Mouse (Mus musculus) cerebellum, postnatal 14 days (tissue): ENCODE data around the gene Eif4a2.

Experiments
- DNase-seq, 2 experiments: peaks; one replicate each; pipeline ENCODE4 v3.0.0; 2021; ENCODE audit warnings: mixed read lengths in 2 of 2

Eif4a2 gene

DNA sequence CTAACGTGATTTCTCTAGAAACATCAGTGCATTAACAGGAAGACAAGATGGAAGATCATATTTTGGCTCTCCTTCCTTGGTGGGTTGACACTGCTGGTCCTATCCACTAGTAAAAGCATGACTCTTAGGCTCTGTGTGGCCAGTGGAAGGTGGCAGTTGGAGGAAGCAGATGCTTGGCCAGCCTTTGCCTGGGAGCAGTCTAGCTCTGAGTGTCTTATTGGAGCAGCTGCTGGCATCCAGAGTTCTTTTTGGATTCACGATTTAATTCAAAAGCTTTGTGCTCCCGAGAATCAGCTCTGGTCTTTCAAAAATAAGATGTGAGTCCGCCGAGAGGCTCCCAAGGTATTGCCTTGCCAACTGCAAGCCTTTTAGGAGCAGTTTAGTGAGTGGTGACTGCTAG, 38.0 kb downstream of the Eif4a2 start:
- DNase-seq: no peak

DNA sequence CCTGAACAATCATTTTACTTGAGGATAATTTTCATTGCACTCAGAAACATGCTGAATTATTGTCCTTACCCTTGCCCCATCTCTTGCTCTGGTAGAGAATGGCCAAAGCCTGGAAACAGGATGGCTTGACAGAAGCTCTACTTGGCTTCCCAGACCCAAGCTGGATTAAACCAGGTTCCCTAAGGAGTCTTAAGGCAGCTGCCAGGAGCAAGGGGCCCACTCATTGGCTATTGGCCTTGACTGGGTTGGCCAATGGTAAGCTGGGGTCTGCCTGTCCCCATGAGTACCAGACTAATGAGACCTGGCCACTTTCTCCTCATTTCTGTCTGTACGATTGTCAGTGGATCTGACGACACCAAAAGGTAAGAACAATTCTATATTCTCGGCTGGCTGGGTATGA, 39.0 kb downstream of the Eif4a2 start, which contains the start of gene Adipoq:
Gene Adipoq, plus strand, starts transcription at position 257 of the 400 bp plus-strand sequence.
- peak; percentile 21 to 33 for DNase-seq

DNA sequence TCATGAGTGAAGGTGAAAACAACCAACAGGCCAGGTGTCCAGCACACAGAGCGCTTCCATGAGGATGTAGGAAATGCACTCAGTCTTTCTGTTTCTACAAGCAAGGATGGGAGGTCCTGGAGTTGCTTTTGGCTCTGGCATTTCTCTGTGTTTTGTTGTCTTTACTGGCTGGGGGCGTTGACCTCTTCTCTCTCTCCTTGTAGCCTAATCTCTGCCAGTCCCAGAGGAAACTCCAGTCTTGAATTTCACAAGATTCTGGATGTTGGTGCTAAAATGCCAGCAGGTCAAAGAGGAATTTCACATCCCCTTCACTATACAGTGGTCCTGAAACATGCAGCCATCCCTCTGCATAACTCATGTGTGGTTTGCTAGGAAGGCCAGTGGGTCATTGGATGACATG, 41.7 kb downstream of the Eif4a2 start:
- DNase-seq: no peak

DNA sequence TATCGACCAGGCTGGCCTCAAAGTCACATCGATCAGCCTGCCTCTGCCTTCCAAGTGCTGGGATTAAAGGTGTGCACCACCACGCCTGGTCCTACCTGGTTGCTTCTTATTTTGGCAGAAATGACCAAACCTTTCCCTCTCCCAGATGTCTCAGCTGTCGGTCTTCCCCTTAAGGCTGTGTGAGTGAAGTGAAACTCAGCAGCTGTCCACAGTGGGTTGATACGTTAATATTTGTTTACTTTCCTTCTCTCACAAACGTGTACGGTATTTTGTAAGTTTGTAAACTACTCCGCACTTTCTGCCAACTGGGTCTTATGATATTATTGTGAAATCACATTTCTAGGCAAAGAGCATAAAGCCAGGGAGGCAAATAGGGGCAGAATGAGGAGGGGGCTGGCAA, 42.2 kb downstream of the Eif4a2 start:
- no peak for DNase-seq

DNA sequence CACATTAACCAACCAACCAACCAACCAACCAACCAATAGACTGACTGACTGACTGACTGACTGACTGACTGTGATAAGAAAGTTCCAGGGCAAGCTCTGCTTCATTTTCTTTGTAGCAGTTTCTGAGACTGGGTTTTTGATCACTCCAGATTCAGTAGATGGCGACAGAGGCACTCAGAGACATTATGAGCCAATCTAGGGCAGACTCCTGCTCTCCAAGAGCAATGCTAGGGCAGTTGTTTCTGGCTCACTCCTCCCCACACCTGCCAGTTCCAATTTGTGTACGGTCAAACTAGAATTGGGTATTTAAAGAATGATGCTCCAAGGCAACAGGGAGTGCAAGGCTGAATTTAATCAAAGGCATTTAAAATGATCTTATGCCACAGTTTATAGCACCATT, 44.2 kb downstream of the Eif4a2 start:
- peak; percentile 26 to 32 for DNase-seq

DNA sequence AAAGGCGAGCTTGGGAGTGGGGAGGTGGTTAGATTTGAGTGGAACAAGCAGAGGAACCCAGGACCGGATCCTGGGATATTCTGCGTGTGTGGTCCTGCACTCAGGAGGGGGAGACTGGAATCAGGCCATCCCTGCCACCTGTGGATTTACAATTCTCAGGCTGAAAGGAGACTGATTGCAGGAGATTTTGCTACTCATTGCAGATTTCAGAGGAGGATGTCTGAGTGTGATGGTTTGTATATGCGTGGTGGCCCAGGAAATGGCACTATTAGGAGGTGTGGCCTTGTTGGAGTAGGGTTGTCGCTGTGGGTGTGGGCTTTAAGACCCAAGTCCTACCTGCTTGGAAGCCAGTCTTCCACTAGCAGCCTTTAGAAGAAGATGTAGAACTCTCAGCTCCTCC, 47.0 kb downstream of the Eif4a2 start:
- DNase-seq: no peak

DNA sequence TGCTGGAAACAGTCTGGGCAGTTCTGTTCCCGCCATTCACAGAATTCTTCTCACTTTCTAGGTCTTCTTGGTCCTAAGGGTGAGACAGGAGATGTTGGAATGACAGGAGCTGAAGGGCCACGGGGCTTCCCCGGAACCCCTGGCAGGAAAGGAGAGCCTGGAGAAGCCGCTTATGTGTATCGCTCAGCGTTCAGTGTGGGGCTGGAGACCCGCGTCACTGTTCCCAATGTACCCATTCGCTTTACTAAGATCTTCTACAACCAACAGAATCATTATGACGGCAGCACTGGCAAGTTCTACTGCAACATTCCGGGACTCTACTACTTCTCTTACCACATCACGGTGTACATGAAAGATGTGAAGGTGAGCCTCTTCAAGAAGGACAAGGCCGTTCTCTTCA, 49.8 kb downstream of the Eif4a2 start:
- no peak for DNase-seq

DNA sequence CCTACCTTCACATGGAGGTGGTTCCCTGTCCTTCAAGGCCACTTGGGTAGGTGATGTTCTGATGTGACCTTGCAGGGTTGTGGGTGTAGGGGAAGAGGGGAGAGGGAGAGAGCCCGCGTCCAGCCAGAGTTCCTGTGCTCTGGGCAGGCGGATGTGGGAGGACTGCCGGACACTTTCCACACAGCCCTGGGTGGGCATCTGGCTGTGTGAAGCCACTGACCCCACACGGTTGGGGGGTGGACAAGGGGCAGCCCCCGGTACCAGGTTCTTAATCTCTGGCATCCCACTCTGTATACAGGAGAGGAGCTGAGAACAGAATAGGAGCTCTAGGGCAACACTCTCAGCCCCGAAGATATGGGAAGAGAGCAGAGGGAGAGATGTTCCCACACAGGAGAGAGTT, 51.0 kb downstream of the Eif4a2 start:
- DNase-seq: no peak

DNA sequence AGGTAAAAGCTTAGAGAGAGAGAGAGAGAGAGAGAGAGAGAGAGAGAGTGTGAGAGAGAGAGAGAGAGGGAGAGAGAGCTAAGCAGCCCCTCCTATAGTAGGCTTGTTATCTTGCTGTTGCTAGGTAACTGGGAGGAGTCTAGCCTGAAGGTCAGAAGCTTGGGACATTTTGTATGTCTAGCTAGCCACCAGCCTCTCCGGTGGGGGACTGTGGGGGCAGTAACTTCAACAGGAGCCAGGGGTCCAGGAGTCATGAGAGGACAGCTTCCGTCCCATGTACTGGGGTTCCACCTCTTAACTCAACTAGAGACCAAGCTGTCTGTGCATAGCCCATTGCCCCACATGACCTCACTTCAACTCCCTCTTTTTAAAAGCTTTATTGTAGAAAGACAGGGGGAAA, 51.7 kb downstream of the Eif4a2 start:
- no peak for DNase-seq

DNA sequence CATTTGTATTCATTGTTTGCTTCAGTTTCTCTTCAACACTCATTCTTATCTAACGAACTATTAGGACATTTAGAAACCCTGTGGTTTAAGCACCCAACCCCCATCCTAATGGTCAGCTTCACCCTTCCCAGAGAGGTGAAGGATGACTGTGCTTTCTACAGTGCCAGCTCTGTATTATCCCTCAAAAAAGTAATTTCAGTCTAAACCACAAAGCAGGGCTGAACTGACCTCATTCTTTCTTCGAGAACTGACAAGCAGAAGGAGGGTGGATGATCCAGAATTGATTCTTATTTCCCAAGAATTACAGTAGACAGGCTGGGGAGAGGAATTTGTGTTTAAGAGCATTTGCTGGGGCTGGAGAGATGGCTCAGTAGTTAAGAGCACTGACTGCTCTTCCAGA, 52.5 kb downstream of the Eif4a2 start:
- no peak for DNase-seq

DNA sequence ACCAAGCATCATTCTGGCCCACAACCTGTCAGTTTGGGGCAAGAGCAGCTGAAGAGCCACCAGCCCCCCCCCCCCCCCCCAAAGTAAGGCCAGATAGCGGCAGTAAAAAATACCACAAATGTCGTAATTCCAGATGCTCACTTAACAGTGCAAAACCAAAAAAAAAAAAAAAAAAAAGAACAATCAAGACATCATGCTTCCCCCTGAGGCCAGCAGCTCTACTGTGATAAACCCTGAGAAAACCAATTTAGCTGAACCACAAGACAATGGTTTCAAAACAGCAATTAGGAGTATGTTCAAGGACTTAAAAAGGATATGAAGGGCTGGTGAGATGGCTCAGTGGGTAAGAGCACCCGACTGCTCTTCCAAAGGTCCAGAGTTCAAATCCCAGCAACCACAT, 54.9 kb downstream of the Eif4a2 start:
- no peak for DNase-seq
